Mouse (Mus musculus): Measurements from ENCODE around the gene Apold1.

The Apold1 gene

DNA sequence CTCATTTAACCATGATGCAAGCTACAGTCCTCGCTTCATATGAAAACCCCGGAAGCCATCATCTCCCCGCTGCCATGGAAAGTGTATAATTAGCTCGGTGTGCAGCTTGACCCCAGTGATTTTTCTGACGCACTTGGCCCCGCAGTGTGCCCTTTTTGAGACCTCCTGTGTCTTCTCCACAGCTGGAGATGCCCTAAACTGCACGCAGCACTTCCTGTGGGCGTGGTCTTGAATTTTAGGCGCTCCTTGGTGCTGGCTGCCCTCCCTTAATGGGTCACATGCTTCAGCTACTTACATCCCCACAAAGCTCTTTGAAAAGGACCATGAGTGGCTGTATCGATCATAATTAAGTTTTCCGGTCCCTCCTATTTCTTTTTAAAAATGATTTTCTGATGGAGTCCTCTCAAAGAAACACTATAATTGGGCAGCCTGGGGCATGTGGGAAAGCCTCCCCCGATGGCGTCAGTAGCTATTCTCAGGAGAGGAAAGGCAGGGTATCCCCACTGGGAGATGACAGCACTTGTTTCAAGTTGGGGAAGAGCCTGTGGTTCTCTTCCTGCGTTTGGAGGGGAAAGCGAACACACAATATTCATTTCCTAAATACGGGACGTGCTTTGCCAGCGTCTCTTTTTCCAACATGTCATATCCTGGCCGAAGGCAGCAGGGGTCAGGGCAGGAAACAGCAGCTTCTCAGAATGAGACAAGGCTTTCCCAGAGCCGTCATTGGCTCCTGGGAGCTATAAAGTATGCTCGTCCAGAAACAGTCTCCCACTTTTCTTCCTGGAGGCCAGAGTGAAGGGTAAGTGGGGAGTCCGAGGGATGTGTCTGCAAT, at the start of gene Apold1:
Gene Apold1 (plus strand): TSS at position 488 of the 832 bp plus-strand sequence.
- DNase-seq (ENCODE audit: low spot score in 2 of 2), result no peak

DNA sequence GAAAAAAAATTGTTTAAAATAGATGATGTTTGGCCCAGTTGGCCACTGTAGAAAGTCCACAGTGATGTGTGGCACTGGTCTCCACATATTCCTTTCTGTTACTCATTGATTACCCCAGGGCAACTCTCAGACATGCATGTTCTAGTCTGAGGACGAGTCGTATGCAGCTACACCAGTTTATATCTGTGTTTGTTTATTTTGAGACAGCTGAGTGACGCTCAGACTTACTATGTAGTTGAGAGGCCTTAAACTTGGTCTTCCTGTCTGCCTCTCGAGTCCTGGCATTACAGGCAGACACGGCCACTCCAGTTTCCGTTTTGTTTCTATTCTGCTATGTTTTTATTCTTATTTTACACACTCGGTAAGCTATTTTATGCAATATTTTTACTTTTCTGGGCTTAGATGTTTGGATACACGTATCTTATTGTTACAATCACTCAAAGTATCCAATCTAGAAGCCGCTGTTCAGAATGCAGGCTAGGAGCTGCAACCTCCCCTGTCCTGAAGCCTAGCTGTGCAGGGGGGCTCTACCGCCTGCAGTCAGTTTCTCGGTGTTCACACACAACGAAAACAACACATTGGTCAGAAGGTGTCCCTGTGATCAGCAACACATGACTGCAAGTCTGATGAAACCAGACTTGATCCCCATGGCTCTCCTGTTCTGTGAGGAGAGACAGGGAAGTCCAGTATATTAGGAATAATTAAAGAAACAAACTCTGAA, 48.9 kb upstream of the Apold1 start:
- DNase-seq (ENCODE audit: low spot score in 2 of 2), result no peak

DNA sequence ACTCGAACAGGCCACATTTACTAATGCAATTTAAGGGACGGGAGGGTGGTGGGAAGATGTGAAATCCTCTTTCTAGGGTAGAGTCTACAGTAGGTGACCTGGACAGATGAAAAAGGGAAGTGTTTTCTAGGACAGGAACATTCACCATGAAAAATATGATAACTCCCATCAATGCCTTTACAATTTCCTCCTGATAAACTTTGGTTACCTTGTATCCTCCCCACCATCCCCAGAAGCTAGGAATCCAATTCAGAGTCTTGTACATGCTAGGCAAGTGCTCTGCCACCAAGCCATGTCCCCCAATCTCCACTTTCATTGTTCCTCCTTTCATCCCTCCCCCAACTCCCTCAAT, 48.3 kb upstream of the Apold1 start:
- DNase-seq (ENCODE audit: low spot score in 2 of 2), result no peak

DNA sequence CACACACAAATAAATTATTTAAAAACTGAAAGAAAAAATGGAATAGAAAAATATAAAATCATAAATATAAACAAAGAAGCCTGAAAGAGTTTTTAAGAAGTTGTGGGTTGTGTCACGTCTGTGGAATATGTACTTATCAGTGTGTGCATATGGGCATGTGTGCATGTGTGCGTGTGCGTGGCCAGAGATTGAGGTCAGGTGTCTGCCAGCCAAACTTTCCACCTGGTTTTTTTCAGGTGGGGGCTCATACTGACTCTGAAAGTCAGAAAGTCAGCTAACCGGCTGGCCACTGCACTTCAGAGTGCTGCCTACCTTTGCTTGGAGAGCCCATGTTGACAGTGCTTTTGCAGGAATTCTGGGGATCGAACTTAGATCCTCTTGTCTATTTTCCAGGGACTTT, 47.2 kb upstream of the Apold1 start:
- no peak for DNase-seq (ENCODE audit: low spot score in 2 of 2)

DNA sequence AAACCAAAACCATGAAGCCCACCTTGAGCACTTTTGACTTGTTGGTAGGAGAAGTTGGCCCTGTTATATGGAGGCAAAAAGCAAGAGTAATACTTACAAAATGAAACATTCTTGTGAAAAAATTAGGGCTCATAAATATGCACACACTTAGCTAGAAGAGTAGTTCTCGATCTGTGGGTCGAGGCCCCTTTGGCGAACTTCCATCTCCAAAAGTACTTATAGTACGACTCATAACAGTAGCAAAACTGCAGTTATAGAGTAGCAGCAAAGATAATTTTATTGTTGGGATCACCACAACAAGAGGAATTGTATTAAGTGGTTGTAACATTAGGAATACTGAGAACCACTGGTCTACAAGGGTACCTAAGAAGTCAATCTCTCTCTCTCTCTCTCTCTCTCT, 41.7 kb upstream of the Apold1 start:
- no peak for DNase-seq (ENCODE audit: low spot score in 2 of 2)

DNA sequence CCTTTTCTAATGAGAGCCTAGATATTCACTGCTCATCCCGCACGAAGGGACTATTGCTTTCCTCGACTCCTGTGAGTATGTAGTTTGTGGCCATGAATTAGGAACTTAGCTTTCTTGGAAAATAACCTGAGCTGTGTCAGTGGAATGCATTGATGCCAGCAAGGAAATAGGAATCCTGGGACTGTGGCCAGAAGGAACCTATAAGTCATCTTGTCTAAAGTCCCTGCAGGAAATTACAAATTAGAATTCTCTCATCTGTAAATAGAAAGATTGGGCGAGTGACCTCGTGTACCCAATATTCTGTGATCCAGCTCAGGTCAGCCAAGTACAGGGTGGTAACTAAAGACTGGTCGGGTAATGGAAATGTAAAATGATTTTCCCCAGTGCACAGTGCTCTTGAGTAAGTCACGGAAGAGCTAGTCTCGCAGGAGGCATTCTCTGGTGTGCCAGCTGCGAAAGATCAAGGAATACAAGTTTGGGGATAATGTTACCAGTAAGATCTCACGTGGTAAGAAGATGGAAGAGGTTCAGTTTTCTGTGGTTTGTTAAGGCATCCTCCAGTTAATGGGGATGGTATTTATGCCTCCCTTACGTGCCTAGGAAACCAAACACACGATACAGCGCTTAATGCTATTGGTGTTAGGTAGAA, 37.6 kb upstream of the Apold1 start:
- no peak for DNase-seq (ENCODE audit: low spot score in 2 of 2)

DNA sequence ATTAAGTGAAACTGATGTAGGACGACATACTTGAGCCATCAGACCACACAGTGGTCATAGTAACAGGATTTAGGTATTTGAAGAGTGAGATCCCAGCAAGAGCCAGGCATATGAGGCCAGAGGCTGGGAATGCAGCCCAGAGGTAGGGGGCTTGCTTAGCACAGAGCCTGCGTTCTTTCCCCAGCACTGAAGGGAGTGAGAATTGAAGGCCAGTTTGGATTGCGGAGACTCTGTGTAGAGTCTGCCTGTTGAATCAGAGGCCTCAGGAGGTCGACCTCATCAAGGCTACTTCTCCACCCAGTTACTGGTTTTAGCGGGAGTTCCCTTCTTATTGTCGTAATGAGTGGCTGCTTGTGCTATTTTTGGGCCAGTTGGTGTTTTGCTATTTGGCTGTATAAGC, 35.5 kb upstream of the Apold1 start:
- no peak for DNase-seq (ENCODE audit: low spot score in 2 of 2)

DNA sequence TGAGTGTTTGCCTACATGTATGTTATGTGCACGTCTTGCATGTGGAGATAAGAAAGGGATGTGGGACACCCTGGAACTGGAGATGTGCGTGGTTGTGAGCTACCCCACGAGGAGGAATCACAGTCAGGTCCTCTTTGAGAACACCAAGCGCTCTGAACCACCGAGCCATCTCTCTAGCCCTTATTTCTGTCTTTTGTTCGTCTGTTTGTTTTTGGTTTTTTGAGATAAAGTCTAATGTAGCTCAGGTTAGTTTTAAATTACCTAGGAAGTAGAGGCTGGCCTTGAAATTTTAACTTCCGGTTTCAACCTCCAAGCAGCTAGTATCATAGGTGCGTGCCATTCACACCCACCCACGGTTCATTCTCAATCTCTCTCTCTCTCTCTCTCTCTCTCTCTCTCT, 34.7 kb upstream of the Apold1 start:
- no peak for DNase-seq (ENCODE audit: low spot score in 2 of 2)

DNA sequence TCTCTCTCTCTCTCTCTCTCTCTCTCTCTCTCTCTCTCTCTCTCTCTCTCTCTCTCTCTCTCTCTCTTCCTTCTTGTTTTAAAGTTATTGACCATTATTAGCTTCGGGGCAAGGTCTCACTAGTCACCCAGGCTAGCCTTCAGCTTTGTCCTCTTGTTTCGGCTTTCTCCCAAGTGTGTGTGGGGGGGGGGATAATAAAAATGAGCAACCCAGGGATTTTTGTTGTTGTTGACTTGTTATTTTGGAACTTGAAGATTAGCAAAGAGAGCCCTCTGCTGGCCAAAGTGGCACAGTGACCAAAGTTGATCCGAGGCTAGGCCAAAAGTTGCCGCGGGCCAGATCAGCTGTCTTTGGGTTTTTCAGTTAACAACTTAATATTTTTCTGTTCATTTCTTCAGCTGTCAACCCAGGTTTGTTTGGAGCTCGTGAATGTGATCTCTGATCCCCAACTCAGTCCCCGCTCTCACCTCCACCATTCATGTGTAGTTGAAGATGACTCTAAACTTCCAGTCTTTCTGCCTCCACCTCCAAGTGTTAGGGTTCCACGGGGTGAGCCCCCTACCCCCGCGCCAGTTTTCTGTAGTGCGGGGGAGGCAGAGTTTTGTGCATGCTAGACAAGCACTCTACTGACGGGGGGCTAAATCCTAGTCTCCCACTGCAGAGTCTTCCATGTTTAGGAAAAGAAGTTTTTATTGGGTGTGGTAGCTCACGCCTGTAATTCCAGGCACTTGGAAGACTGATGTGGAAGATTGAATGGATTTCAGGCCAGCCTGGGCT, 34.0 kb upstream of the Apold1 start:
- DNase-seq (ENCODE audit: low spot score in 2 of 2), result peak; percentile 41 to 51

DNA sequence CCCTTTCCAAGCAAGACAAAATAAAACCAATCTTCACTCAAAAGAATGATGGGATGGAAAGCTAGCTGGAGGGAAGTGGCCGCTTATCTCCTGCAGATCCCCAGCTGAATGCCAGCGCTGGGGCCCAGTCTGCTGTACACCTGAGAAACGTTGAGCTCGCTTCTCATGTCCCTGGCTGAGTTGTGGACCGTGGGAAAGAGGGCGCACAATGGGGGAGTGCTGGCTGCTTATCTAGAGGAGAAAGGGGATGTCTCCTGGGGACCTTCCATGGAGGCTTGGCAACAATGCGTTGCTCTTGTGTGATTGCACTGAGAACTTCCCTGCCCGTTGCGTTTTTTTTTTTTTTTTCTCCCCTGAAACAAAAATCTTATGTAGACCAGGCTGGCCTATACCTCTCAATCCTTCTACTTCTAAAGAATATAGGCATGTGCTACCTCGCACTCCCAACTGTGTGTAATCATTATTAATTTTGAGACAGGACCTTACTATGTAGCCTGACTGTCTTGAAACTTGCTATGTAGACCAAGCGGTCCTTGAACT, 32.9 kb upstream of the Apold1 start:
- no peak for DNase-seq (ENCODE audit: low spot score in 2 of 2)

DNA sequence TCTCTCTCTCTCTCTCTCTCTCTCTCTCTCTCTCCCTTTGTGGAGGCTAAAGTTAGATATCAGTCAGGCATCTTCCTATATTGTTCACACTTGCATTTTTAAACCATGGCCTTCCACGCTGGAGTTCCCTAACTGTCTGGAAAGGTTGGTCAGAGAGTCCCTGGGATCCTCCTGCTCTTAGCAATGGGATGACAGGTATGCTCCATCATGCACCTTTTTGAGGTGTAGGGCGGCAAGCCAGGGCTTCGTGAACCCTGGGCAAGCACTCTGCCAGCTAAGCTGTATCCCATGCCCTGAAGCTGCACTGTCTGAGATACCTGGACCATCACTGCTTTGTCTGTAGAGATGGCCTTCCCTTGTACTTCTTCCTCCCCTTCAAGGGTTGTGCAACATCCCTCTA, 32.3 kb upstream of the Apold1 start:
- DNase-seq (ENCODE audit: low spot score in 2 of 2), result no peak

DNA sequence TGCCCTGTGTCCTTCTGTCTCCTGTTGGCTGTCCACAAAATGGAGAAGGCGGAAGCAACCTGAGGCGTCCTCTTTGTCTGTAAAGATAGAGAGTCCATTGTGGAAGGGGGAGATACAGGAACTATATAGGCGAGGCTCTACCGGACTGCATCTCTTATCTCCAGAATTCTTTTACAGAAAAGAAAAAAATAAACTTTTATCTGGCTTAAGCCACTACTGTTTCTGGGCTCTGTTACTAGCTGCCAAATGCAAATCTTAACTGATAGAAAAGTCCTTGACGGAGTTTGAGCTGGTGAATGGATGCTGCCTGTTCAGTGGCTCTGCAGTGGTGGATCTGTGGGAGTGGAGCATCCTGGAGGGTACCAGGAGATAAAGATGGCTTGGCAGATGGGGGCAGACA, 30.2 kb upstream of the Apold1 start:
- DNase-seq (ENCODE audit: low spot score in 2 of 2), result no peak

DNA sequence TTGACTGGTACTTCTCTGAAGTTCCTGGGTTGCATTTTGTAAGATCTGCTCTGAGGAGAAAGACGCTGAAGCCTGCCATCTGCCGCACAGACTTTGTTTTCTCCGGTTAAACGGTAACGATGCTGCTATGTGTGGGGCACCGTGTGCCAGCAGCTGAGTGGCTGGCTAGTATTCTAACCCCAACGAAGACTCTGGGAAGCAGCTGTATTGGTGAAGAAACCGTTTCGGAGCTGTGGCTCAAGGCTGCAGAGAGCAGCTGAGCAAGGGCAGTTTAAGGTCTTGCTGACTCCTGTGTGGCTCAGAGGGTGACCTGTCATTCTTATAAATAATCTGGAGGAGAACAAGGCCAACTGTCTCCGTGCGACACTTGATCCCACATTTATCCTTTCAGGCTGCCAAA, 27.5 kb upstream of the Apold1 start:
- no peak for DNase-seq (ENCODE audit: low spot score in 2 of 2)

DNA sequence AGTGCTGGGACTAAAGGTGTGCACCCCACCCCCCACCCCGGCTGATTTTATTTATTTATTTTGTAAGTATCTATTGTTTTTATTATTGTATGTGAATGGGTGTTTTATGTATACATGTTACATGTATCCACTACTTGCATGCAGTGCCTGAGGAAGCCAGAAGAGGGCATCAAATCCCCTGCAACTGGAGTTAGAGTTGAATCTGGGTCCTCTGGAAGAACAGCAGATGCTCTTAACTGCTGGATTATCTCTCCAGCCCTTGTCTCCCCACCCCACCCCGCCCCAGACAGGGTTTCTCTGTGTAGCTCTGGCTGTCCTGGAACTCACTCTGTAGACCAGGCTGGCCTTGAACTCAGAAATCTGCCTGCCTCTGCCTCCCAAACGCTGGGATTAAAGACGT, 25.1 kb upstream of the Apold1 start:
- DNase-seq (ENCODE audit: low spot score in 2 of 2), result no peak

DNA sequence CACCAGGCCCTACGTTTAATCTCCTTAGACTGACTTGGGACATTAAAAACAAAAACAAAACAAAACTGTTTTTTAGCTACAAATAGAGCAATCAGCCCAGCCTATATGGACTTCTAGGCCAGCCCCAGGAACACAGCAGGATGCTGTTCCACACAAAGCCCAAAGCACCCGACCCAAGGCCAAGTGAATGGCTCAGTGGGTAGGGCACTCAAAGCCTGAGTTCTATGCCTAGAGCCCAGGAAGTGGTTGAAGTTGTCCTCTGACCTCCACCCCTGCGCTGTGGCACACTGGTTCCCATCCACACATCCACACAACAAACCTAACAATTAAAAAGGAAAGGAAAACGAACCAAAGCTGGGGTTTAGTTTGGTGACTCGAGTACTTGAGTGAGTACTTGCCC, 20.2 kb upstream of the Apold1 start:
- DNase-seq (ENCODE audit: low spot score in 2 of 2), result no peak

DNA sequence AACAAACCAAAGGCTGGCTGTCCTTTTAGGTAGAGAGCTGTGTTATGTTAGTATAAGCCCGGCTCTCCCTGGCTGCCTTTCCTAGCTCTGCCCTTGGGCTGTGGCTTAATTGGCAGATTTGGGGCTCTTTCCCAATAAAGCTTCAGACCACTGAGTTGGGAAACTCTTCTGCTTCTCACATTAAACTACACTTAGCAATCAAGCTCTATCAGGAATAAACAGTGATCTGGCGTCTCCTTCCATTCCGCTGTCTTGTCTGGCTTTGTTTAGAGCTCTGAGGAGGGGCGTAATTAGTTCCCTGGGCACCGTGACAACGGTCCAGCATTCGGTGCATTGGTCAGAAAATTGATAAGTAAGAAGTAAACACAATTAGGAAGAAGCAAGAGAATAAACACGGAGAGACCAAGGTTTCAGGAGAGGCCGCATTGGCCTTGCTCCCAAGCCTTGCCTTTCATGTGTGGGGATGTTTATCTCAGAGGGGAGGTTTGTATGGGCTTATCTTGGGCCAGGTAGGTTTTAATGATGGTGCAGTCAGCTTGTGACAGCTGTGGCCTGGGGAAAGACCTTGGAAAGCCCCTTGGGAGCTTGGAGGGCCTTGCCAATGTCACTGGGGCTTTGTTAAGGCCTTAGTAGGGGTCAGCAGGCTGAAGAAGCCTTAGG, 19.5 kb upstream of the Apold1 start:
- no peak for DNase-seq (ENCODE audit: low spot score in 2 of 2)

DNA sequence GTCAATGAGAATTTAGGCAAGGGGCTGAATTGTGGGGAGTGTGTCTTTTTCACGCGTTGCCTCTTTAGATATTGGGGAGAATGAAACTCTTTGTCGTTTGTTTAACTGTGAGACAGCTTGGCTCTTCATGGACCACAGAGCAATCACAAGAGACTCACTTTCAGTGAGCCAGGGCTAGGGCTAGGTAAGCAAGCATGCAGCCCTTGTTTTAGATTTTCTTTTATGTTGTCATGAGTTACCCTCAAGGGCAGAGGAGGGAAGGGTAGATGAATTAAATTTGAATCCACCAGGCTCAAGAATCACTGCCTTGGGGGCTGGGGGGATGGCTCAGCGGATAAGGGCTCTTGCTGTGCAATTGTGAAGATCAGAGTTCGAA, 19.0 kb upstream of the Apold1 start:
- DNase-seq (ENCODE audit: low spot score in 2 of 2), result no peak

DNA sequence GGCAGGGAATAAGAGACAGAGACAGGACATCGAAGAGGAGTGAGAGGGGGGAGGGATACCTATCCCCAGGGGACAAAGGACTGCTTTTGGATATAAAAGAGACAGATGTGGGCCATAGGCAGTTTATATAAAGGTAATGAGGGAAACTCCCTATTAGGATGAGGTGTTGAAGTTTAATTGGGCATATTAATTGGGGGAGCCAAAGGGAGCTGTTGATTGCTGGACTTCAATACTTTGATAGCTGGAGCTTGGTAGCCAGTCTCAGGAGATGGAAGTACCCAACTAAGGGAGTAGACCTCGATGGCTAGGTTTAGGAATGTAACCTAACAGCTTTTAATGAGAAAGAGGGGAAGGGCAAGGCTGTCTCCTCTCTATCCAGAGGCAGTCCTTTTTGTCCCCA, 17.6 kb upstream of the Apold1 start:
- DNase-seq (ENCODE audit: low spot score in 2 of 2), result no peak

DNA sequence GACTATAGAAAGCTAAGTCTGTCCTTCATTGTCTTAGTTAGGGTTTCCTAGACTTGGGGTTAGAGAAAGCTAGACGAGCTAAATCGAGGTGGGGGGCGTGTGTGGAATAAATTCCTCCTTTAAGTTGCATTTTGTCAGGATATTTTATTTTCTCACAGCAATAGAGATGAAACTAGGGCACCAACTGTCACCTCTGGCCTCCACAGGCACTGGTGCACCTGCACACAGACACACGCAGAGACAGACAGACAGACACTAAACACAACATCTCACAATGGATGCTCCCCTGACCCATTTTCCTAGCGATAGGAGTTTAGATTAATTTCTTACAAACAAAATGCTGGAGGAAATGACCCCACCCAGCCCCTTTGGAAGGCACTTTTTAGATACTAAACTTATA, 14.8 kb upstream of the Apold1 start:
- no peak for DNase-seq (ENCODE audit: low spot score in 2 of 2)

DNA sequence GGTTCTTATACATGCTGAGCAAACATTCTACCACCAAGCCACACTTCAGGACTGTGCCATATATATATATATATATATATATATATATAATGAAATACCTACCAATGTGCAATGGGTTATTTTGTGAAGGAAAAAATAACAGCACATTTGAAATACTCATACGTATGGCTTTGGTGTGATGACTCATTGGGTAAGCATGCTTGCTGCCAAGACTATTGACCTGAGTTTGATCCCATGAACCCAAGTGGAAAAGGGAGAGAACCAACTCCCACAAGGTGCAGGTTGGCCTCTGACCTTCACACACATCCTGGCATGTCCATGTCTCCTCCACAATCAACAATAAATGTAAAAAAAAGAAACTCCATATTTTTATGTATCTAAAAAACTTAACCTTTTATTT, 13.2 kb upstream of the Apold1 start:
- no peak for DNase-seq (ENCODE audit: low spot score in 2 of 2)

DNA sequence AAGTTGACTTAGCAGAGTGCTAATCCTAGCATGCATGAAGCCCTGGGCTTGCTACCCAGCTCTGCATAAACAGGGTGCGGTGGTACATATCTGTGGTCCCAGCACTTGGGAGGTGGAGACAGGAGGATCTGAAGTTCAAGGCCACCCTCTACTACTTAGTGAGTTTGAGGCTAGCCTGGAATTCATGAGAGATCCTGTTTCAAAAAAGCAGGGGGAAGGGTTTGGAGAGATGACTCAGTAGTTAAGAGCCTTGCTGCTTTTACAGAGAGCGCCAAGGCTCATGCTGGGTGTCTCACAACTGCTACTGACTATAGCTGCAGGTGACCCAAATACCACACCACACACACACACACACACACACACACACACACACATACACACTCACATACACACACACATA, 12.0 kb upstream of the Apold1 start:
- no peak for DNase-seq (ENCODE audit: low spot score in 2 of 2)

DNA sequence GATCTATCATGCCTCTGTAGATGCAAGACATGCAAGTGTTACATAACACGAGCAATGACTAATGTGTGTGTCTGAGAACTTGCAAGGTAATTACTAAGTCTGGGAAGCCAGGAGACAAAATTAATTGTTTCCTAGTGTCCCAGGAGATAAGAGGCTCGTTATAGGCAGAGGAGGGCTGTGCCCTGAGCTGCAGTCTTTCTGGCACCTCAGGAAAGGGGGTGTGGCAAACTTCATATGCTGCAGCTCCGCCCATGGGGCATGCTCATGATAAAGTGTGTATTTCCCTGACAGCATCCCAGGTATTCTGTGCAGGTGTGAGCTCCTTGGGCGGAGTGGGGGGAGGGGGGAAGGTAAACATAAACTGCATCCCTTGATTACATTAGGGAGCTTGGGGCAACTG, 9.4 kb upstream of the Apold1 start:
- DNase-seq (ENCODE audit: low spot score in 2 of 2), result no peak

Data from frontal cortex, postnatal 25 days (tissue).